In the genomic region with DNA sequence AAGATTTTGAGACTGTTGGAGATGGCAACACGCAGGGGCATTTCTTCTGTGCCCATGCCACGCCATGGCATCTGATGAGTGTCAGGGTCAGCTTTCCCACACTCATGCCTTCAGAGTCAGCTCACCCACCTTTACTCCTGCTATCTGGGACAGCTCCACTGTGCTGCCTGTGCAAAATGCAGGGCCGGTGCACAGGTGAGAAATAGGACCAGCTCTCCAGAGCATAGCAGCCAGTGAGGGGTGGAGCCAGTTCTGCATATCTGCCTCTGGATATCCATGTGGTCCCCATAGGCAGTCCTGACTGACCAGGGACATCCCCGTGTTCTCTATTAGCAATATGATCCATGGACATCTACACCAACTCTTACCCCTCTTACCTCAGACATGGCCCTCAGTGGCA, we compare ENCODE assay signal across 13 mouse cellular contexts.
"Had no signal": no experiment of that assay in that cellular context is flagged by ENCODE, and none has a peak within 500 bp of the region (broad histone marks: within the 10 kb centered on the region; RNA-seq: fewer than 3 reads in every experiment).

No protein-coding gene starts in this region.

- H3K4me2 ChIP-seq: limb, embryonic 12.5 days; midbrain, embryonic 12.5 days had no signal

- H3K9me3 ChIP-seq: limb, embryonic 12.5 days; midbrain, embryonic 12.5 days had no signal

- H3K9ac ChIP-seq: limb, embryonic 12.5 days; liver, embryonic 14.5 days; midbrain, embryonic 12.5 days had no signal

- H3K4me3 ChIP-seq: limb, embryonic 12.5 days; midbrain, embryonic 12.5 days had no signal

- H3K27ac ChIP-seq: kidney, postnatal 0 days; limb, embryonic 12.5 days; liver, embryonic 14.5 days; midbrain, embryonic 12.5 days had no signal

- H3K27me3 ChIP-seq: limb, embryonic 12.5 days; midbrain, embryonic 12.5 days had no signal

- H3K36me3 ChIP-seq: limb, embryonic 12.5 days; midbrain, embryonic 12.5 days had no signal

- DNase-seq: kidney, adult 9 months; kidney, postnatal 36 days; layer of hippocampus, adult 9-11 months; layer of hippocampus, postnatal 36 days; lung, adult 18-20 months; right cerebral cortex, adult 18-20 months; right cerebral cortex, postnatal 25 days; thymus, adult 18-20 months; thymus, postnatal 14 days had no signal

- H3K4me1 ChIP-seq: limb, embryonic 12.5 days; midbrain, embryonic 12.5 days had no signal
